Mouse (Mus musculus) forebrain, postnatal 0 days (tissue): Measurements from ENCODE around the gene Chd5. TPM values are rescaled to one million over a fixed set of nuclear protein-coding genes. Genes with fewer than 3 reads are reported as not detected.

Experiments used
- ATAC-seq: fragments of 200-750 bp; cut with Nextera tagmentation; 2 replicates; pipeline ENCODE4 v1.8.0; 2017; ENCODE audit warnings: mild to moderate bottlenecking, moderate library complexity
- DNase-seq: peaks from one replicate; pipeline ENCODE4 v3.0.0-alpha.2; 2015
- H3K27ac ChIP-seq: fragments of 300-500 bp; sonication (generic); 2 replicates; pipeline ENCODE4 v1.5.1; 2014; ENCODE audit warnings: low read depth, mild to moderate bottlenecking, antibody characterized with exemption, low read length, moderate library complexity, mixed read lengths
- H3K27me3 ChIP-seq: fragments of 300-500 bp; sonication (generic); 2 replicates; pipeline ENCODE4 v1.6.1; 2014; ENCODE audit warnings: mild to moderate bottlenecking, low read length, mixed read lengths; ENCODE audit not compliant: insufficient read depth
- H3K36me3 ChIP-seq: fragments of 300-500 bp; sonication (generic); 2 replicates; pipeline ENCODE4 v1.6.1; 2014; ENCODE audit warnings: mild to moderate bottlenecking, moderate library complexity; ENCODE audit not compliant: insufficient read depth
- H3K4me1 ChIP-seq: fragments of 300-500 bp; sonication (generic); 2 replicates; pipeline ENCODE4 v1.6.1; 2014; ENCODE audit warnings: antibody characterized with exemption; ENCODE audit not compliant: insufficient read depth
- H3K4me2 ChIP-seq: fragments of 300-500 bp; sonication (generic); 2 replicates; pipeline ENCODE4 v1.6.1; 2014; ENCODE audit warnings: low read depth, mild to moderate bottlenecking, moderate library complexity
- H3K4me3 ChIP-seq: fragments of 300-500 bp; sonication (generic); 2 replicates; pipeline ENCODE4 v1.5.1; 2014; ENCODE audit warnings: low read depth, low read length, mixed read lengths
- H3K9ac ChIP-seq: fragments of 300-500 bp; sonication (generic); 2 replicates; pipeline ENCODE4 v1.6.1; 2014; ENCODE audit warnings: mild to moderate bottlenecking
- H3K9me3 ChIP-seq: fragments of 300-500 bp; sonication (generic); 2 replicates; pipeline ENCODE4 v1.6.1; 2016; ENCODE audit warnings: low read length
- CTCF ChIP-seq: sonication (generic); IDR thresholded peaks from 2 replicates; pipeline ENCODE4 v1.5.1; 2016; ENCODE audit warnings: antibody characterized with exemption, control low read depth, low read depth
- WGBS: fragments of 180-500 bp; shearing (Covaris S2); extraction: QIAGEN DNeasy Blood & Tissue Kit; methylation state at CpG from one replicate; pipeline ENCODE4 v1.1.7; 2014; 5-methylcytosine and 5-hydroxymethylcytosine counted together
- polyA plus RNA-seq: library from polyadenylated mRNA; unstranded; fragments of >200 nt; fragmentation: Nextera tagmentation; extraction: Ambion mirVana; gene quantifications from 2 replicates; pipeline ENCODE4 v1.2.1, GENCODE M21; 2015
- total RNA-seq: library from RNA; depleted of rRNA; stranded (reverse); fragments of >200 nt; gene quantifications from 2 replicates; pipeline ENCODE4 v1.2.3, GENCODE M21; 2014

The Chd5 gene
- total and polyA plus RNA-seq, 2 experiments from 2014 or later, result 57.8 to 76.0 TPM

GRCm38 (mm10) chr4:152344651-152345050 is 6.2 kb downstream of the Chd5 start:
- no peak overlapping the region for H3K27ac ChIP-seq
- H3K9me3 ChIP-seq, result no peaks in the 10 kb centered on the region
- TF ChIP-seq CTCF, result no peak
- no peaks in the 10 kb centered on the region; the same call in 1 of the 2 replicates for H3K36me3 ChIP-seq
- 70% methylated on average over 7 of the region's 7 CpGs for WGBS
- H3K4me1 ChIP-seq, result peaks cover 24% of the 10 kb centered on the region
- ATAC-seq, result no peak
- no peak overlapping the region for H3K4me3 ChIP-seq
- DNase-seq, result no peak
- H3K27me3 ChIP-seq, result no peaks in the 10 kb centered on the region; the same call in 1 of the 2 replicates
- H3K9ac ChIP-seq, result no peak overlapping the region
- no peak overlapping the region for H3K4me2 ChIP-seq

GRCm38 (mm10) chr4:152345120-152345889 is 6.9 kb downstream of the Chd5 start:
- H3K4me2 ChIP-seq, result no peak overlapping the region
- no peaks in the 10 kb centered on the region; the same call in 1 of the 2 replicates for H3K27me3 ChIP-seq
- no peak overlapping the region for H3K27ac ChIP-seq
- no peaks in the 10 kb centered on the region for H3K36me3 ChIP-seq
- DNase-seq, result no peak
- no peak overlapping the region for H3K4me3 ChIP-seq
- ATAC-seq, result no peak
- no peak overlapping the region for H3K9ac ChIP-seq
- TF ChIP-seq CTCF, result no peak
- 49% methylated on average over 7 of the region's 7 CpGs for WGBS
- H3K9me3 ChIP-seq, result no peaks in the 10 kb centered on the region
- H3K4me1 ChIP-seq, result peaks cover 22% of the 10 kb centered on the region

DNA sequence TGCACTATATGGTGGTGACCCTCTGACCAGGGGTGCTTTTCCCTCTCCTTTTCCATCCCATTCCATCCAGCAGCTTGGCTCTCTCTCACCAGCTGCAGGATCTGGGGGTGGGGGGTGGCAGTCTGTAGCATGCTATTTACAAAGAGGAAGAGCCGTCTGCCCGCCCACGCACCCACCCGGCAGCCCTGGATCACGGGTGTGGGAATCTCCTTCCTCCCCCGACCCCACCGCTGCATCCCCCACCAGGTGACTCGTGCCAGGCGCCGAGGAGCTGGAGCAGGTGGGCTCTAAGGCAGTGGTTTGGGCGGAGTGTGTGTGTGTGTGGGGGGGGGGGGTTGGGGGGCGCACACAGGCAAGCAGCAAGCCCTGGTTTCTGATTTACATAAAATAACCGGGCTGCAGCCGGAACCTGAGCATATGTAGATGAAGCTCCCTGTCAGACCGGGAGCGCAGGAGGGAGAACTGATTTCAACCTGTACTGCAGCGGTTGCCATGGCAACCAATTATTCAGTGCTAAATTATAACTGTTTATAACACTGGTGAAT is 11.5 kb downstream of the Chd5 start:
- Histone ChIP-seq H3K4me3 (peak overlapping the region; percentile 26), H3K27me3 (no peaks in the 10 kb centered on the region), H3K9ac (peak overlapping the region; percentile 57), H3K36me3 (peaks cover 18% of the 10 kb centered on the region), H3K4me2 (peak overlapping the region; percentile 54), H3K9me3 (no peaks in the 10 kb centered on the region), H3K4me1 (peaks cover 28% of the 10 kb centered on the region), H3K27ac (peak overlapping the region; percentile 96)
- DNase-seq (peak; percentile 92), ATAC-seq (peak; percentile 81)
- WGBS, result 4% methylated on average over 17 of the region's 17 CpGs
- TF ChIP-seq CTCF, result no peak

- peak overlapping the region; percentile 96 for H3K27ac ChIP-seq
- peak overlapping the region; percentile 54 for H3K4me2 ChIP-seq
- peak overlapping the region; percentile 35; the same call in 1 of the 2 replicates for H3K9ac ChIP-seq
- H3K9me3 ChIP-seq, result no peaks in the 10 kb centered on the region
- no peak overlapping the region for H3K4me3 ChIP-seq
- ATAC-seq (no peak), DNase-seq (no peak)
- TF ChIP-seq CTCF, result no peak
- H3K36me3 ChIP-seq, result peaks cover 18% of the 10 kb centered on the region
- H3K27me3 ChIP-seq, result no peaks in the 10 kb centered on the region
- 32% methylated on average over 8 of the region's 8 CpGs for WGBS
- peaks cover 28% of the 10 kb centered on the region for H3K4me1 ChIP-seq
Measured at GRCm38 (mm10) chr4:152350722-152351421, 12.4 kb downstream of the Chd5 start.

GRCm38 (mm10) chr4:152351422-152352305 is 13.2 kb downstream of the Chd5 start:
- 0 out of 2 replicates have a peak overlapping the region, but pooled peaks have one; percentile 35 for H3K9ac ChIP-seq
- no peak overlapping the region for H3K4me3 ChIP-seq
- 0 out of 2 replicates have a peak overlapping the region, but pooled peaks have one; percentile 5 for H3K4me2 ChIP-seq

More at GRCm38 (mm10) chr4:152351422-152352305, 13.2 kb downstream of the Chd5 start:
- H3K27me3 ChIP-seq, result no peaks in the 10 kb centered on the region
- H3K36me3 ChIP-seq, result peaks cover 25% of the 10 kb centered on the region
- H3K9me3 ChIP-seq, result no peaks in the 10 kb centered on the region
- DNase-seq (peak; percentile 42), ATAC-seq (peak; percentile 11)
- peaks cover 28% of the 10 kb centered on the region for H3K4me1 ChIP-seq
- WGBS, result 11% methylated on average over 14 of the region's 14 CpGs
- peak overlapping the region; percentile 96 for H3K27ac ChIP-seq
- TF ChIP-seq CTCF, result 0 out of 2 replicates have a peak, but pooled peaks have one; percentile 20
